Mouse (Mus musculus) lung, postnatal 36 days (tissue): Measurements from ENCODE around the gene BC107364.
"Not testable (repeated sequence)": the region's sequence is repeated elsewhere in the genome, so short reads cannot be mapped to it uniquely, and the experiment has no call there.

ENCODE experiments used
- DNase-seq: peaks from one replicate; pipeline ENCODE4 v3.0.0; 2022; ENCODE audit warnings: mixed read lengths

BC107364 gene

DNA sequence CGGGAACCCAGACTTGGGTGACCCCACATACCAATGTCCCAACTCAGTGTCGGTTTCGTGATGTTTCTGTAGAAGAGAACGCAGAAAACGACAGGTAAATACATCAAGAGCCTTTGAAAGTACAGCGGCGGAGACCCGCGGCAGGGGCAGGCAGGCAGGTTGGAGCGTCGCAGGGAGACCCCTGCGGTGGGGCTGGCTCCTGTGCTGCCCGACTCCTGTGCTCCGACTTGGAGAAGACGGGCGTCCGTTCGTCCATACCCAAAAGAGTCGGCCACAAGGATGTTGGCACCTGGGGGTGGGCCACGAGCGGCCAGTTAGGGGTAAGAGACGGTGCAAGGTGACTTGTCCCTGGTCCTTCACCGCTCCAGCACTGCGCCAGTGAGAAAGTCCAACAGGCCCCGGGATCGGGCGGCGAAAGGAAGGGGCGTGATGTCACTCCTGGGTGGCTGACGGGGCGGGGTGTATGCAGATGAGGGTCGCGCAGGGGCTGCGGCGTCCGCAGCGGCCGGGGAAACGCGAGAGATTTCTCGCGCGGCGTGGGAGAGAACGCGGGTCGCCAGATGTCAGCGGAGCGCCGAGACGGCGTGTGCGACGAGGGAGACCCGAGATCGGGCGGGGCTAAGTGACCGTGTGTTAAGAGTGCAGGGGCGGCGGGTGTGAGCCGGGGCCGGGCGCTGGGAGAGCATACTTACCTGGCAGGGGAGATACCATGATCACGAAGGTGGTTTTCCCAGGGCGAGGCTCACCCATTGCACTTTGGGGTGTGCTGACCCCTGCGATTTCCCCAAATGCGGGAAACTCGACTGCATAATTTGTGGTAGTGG is 2.1 kb downstream of the BC107364 start:
- DNase-seq = not testable (repeated sequence)

GRCm38 (mm10) chr3:96445436-96445835 is 6.7 kb downstream of the BC107364 start:
- no peak for DNase-seq

- peak; percentile 91 for DNase-seq
Measured at GRCm38 (mm10) chr3:96440578-96440977, 11.5 kb downstream of the BC107364 start.

DNA sequence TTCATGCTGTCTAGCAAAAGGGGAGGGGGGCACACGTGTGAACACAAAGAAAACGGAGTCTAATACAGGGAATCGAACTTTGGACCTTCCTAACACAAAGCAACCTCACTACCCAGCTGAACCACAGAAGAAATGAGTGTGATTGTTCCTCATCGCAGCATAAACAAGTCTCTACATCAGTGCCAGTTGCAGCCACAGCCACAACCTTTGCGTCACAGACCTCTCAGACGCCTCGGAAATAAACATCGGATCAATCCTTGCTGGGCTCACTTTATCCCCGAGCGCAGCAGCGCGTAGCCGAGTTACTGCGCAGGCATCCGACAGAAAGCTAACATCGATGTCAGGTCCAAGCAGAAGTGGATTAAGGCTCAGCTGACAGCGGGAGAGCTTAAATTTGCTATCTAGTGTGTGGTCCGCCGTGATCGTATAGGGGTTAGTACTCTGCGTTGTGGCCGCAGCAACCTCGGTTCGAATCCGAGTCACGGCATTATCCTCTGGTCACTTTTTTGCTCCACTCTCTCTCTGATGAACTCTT is 16.5 kb downstream of the BC107364 start:
- DNase-seq = no peak

DNA sequence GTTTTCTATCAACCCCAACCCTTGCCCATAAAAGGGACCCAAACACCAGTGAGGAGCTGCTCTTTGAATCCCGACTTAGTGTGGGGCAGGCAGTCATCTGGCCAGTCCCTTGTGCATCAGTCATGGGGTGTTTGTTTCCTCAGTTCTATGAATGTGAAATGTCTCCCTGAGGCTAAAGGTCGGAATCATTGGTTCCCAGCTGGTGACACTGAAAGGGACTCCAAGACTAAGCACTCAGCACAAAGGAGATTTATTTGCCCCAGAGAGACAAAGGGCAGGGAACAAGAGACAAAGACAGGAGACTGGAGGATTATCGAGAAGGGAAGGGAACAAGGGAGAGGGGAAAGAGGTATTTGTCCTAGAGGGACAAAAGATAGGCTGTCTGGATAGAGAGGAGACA is 19.9 kb downstream of the BC107364 start:
- DNase-seq = no peak

GRCm38 (mm10) chr3:96429819-96430132 is 22.3 kb downstream of the BC107364 start:
- no peak for DNase-seq

DNA sequence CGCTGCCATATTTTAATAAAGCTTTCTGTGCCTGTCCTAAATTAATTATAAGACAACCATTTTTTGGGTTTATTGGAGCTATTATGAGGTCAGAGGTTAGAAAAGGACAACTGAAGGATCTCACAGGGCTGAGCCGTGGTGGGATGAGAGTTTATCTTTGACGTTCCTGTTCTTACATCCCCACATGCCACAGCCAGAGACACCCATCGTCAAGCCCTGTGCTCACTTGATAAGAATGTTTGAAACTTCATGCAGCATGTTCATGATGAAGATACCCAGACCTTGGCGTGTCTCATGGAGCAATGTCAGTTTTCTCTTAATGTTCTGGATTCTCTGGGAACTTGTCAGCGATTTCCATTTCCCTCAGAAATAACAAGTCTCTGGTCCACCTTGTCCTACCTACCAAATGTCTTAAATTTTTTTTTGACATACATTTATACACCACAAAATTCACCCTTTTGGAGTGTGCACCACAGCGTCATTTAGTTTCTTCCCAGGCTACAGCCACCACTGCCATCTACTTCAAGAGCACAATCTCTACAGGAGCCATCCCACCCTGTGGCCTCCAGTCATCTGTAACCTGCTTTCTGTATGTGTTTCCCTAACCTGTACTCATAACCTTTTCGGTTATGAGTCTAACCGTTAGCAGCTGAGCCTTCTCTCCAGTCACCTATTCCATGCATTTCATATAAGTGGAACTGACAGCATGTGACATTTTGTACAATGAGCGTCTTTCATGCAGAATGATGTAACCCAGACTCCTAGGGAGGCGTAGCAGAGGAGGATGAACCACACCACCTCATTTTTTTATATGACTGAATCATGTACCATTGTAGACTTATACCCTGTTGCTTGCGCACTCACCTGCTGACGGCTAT is 22.9 kb downstream of the BC107364 start:
- DNase-seq = no peak

GRCm38 (mm10) chr3:96427761-96428462 is 24.2 kb downstream of the BC107364 start:
- DNase-seq = peak; percentile 17

- no peak for DNase-seq
Measured at GRCm38 (mm10) chr3:96427311-96427710, 24.8 kb downstream of the BC107364 start.

- no peak for DNase-seq
Measured at GRCm38 (mm10) chr3:96426268-96426667, 25.8 kb downstream of the BC107364 start.

DNA sequence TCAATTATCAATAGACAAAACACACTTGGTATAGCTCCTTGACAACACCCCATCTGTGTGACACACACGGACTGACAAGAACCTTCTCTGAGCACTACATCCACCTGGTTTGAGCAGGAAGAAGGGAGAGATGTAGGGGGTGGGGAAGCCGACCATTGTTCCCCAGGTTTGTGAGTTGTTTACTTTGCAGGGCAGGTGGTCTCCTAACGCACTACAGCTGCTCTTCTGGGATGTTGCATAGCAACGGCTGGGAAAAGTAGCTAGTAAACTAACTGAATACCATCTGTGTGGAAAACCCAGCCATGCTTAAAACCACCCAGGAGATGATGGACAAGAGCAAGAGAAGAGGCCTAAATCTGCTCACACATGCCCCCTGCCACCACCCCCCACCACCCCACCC is 27.7 kb downstream of the BC107364 start:
- not testable (repeated sequence) for DNase-seq

GRCm38 (mm10) chr3:96423889-96424288 is 28.2 kb downstream of the BC107364 start:
- no peak for DNase-seq

DNA sequence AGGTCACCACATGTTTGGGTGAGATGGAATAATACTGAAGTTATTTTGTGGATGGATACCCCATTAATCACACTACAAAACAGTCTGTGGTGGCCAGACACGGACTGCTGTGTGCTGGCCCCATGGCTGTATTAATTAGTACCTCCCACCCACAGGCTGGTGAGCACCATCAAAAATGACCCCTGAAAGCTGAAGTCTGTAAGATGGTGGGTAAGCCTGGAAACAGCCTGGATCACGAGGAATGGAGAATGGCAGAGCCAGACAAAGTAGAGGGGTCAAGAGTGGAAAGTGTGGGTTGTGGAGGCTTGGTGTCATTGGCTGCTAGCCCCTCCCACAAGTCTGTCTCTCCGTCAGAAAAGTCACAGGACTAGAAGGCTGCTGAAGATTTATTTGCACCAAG is 31.3 kb downstream of the BC107364 start:
- no peak for DNase-seq

- DNase-seq = not testable (repeated sequence)
Measured at GRCm38 (mm10) chr3:96418902-96419301, 33.2 kb downstream of the BC107364 start.

DNA sequence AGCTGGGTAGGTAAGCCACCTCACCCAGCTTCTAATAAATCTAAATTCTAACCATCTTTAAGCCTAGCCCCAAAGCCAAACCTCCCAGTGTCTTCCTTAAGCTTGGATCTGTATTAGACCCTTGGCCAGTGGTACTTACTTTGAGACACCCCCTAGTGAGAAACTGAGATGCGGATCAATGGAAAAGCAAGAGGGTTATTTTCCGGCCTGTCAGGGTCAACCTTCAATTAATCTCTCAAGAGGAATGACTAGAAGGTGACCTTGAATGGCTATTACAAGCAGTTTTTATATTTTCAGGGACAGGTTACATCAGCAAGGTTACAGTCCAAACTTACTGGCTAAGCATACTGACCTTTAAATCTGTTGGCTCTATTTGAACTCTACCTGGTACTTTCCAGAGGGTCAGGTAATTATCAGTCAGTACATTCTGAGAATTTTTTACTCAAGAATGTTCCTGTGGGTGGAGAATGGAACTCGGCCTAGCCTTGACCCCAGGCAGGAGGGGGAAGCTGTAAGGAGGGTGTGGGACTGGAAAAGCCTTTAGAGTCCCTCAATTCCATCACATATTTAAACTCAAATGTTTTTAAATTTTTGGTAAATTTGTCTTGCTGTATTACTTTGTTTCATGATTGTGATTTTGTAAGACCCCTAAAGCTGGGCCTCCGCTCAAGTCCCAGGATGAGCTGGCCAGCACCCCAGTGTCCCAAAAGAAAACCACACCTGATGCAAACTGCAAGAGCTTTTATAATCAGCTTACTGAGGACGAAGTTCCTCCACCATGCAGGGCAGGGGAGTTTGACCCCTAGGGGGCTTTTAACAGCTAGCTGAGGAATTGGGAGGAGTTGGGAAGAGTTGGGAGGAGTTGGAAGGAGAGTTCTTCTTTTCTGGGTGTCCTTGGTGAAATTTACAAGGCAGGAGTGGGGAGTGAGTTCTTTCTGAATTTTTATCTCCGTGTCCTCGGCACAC is 34.0 kb downstream of the BC107364 start:
- DNase-seq = no peak

DNA sequence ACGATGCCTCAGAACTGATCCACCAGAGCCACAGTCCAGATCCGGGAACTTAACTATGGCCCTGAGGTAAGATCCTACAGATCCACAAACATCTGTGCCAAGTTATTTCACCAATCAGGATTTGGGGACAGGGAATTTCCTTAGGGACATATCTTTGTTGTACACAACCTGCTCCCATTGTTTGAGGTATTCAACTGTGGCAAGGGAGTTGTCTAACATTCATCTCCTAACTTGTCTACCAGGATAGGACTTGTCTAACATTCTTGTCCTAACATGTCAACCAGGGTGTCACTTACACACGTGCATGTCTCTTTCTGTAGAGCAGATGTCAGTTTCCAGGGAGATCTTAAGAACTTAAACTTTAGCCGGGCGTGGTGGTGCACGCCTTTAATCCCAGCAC is 35.5 kb downstream of the BC107364 start:
- DNase-seq = no peak

GRCm38 (mm10) chr3:96416056-96416455 is 36.0 kb downstream of the BC107364 start:
- no peak for DNase-seq

DNA sequence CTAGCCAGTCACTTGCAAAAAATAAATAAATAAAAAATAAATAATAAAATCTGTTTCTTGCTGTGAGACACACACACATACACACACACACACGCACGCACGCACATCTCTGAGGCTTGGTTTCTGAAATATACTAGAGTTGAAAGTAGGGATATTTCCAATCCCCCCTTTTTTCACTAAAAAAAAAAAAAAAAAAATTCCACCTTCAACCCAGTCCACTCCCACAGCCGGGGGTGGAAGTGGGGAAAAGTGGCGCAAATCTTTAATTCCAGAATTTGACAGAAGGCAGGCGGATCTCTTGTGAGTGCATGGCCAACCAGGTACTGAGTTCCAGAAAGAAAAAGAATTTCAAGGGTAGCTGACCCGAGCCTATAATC is 37.2 kb downstream of the BC107364 start:
- no peak for DNase-seq

GRCm38 (mm10) chr3:96414126-96414950 is 37.8 kb downstream of the BC107364 start:
- peak; percentile 81 for DNase-seq

DNA sequence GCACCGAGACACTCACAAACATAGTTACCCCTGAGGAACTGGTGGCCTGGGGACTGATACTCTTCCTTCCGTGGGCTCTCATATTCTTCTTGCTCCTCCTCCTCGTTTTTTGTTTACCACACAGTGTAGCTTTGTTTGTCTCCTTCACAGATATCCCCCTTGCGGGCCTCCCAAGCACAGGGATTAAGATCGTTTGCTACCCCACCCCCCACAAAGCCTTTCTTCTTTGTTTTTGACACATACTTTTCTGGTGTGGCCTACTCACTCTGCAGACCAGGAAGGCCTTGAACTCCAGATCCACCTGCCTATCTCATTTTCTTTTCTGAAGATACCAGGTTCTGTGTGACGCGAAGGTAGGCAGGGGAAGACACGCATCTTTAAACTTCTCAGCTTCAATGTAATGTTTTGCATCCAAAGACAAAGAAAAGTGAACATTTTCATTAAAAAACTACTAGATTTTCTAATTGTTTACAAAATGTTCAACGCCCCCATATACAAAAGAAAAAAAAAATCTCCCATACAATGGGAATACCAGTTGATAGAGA is 38.5 kb downstream of the BC107364 start:
- no peak for DNase-seq

DNA sequence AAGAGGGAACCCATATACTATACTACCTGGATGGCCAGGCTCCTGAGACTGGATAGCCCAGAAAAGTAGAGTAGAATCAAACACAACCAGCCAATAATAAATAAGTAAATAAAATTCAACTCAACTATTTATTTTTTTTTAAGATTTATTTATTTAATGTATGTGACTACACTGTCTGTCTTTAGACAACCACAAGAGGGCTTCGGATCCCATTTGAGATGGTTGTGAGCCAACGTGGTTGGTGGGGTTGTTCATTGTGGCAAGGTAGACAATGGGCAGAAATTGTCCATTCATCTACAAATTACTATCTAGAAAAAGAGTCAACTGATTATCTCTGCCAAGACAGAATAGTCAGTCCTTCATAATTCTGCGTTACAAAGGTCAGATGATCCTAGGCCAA is 40.3 kb downstream of the BC107364 start:
- DNase-seq = no peak
